Mouse (Mus musculus) lung, adult 10 weeks (tissue): ENCODE data around the gene Grid1. TPM values are rescaled to one million over a fixed set of nuclear protein-coding genes. Genes with fewer than 3 reads are reported as not detected.

Experiments
- polyA plus RNA-seq: library from polyadenylated mRNA; stranded (reverse); fragments of 350-450 nt; fragmentation: Illumina TruSeq; extraction: RNeasy Lipid Tissue Mini Kit (QIAGEN cat#74804); gene quantifications from one replicate; pipeline ENCODE4 v1.2.3, GENCODE M21; 2014; ENCODE audit warnings: low read depth, low replicate concordance; ENCODE audit not compliant: insufficient read depth

Gene Grid1
- polyA plus RNA-seq = not detected

DNA sequence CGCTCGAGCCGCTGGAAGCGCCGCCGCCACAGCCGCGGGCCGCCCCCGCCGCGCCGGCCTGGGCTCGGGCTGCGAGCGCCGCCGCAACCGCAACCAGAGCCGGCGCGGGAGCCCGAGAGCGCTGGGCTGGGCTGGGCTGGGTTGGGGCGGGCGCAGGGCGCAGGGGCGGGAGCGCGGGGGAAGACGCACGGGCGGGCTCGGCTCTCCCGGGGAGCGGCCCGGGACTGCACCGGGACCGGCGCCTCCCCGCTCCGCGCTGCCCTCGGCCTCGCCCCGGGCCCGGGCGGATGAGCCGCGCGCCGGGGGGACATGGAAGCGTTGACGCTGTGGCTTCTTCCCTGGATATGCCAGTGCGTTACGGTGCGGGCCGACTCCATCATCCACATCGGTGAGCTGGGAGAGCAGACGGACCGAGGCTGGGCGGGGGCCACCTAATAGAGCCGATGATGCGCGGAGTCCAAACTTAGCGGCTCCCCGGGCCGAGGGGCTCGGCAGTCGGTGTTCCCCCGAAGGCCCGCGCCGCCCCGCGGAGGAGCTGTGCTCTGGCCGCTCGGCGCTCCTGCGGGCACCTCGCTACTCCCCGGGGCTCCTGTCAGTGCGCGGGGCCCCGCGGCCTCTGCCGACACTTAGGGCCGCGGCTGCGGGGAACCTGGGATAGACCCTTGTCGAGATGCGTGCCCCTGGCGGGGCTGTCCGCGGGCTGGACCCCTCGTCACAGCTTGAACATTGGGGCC is at the start of gene Grid1:
Gene Grid1, plus strand, starts transcription at position 190 of the 734 bp plus-strand sequence.

Other genes starting within 250 kb of the Grid1 start
- 8.9 TPM for gene Ldb3, start 231.4 kb upstream of the Grid1 start, polyA plus RNA-seq
- gene Opn4, start 220.0 kb upstream of the Grid1 start, polyA plus RNA-seq = not detected
- 20.3 TPM for gene Wapl, start 146.2 kb upstream of the Grid1 start, polyA plus RNA-seq